Mouse (Mus musculus): ENCODE results near the gene Zan. TPM values are rescaled to one million over a fixed set of nuclear protein-coding genes. Genes with fewer than 3 reads are reported as not detected.
A peak's percentile ranks its signal among the peaks of the same experiment; 100 is the strongest.

Zan gene
- polyA plus RNA-seq, 1 experiment from 2014 or later, result 0.19 TPM

DNA sequence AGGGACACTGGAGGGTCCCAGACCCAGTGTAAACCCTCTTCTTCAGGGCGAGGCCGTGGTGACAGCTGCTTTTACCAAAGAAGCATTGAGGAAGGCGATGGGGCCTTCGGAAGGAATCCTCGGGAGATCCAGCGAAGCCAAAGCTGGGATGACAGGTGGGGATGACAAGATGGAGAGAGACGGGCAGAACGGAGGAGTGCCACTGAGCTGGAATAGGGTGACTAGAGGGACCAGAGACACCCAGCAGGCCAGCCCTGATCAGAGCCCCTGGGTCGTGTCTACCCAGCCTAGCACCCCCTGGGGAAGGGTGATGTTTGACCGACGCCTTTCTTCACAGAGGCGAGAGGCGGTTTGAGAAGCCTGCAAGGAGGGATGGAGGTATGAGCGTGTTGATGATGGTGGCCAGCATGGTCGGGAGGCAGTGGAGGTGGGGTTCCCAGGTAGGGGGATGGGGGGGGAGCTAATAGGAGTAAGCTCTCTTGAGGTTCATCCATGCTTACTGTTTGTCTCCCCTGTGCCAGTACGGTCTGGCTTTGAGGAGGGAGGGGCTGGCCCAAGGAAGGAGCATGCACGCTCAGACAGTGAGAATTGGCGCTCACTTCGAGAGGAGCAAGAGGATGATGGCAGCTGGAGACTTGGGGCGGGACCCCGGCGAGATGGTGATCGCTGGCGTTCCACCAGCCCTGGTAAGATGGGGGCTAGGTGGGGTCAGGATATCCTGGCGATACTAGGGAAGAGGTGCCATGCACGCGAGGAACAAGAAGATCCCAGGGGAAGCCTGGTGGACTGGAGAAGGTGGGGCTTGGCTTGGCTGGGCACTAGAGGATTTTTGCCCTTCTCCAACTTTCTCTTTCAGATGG lies 43.1 kb upstream of the Zan start:
- peaks cover under 1% of the 10 kb centered on the region; the same call in 1 of the 2 replicates for H3K4me1 ChIP-seq (ENCODE audit: control insufficient read depth, insufficient read depth, low read depth, low read length)
- WGBS, result 91% methylated on average over 25 of the region's 27 CpGs
- no peak overlapping the region for H3K4me3 ChIP-seq (ENCODE audit: low read length)
- peaks cover 56% of the 10 kb centered on the region for H3K36me3 ChIP-seq (ENCODE audit: control insufficient read depth, insufficient read depth, low read length)
- no peak overlapping the region for H3K4me2 ChIP-seq (ENCODE audit: low read length)
- no peak for ATAC-seq
- no peaks in the 10 kb centered on the region for H3K27me3 ChIP-seq (replicated peaks; ENCODE audit: control insufficient read depth, insufficient read depth, low read length)
- H3K27ac ChIP-seq (ENCODE audit: low read depth, low read length), result no peak overlapping the region
- no peaks in the 10 kb centered on the region for H3K9me3 ChIP-seq (ENCODE audit: control insufficient read depth, low read length)
- no peak overlapping the region for H3K9ac ChIP-seq (ENCODE audit: low read depth, low read length)

DNA sequence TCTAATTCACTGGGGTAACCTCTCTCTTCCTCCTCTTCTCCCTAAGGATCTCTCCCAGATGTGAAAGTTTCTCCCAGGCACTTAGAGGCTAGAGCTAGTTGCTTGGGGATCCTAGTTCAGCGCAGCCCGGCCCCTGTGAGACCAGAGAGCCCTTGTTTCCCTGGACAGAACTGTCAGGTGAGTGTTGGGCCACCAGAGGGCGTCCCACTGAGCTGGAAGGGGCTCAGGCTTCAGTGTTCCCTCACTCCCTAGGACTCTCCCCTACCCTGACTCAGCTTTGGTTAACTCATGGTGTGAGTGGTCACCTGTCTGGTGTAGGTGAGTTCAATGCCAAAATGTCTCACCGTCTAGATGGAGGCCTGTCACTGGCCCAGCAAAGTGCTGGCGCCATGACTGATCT lies 41.6 kb upstream of the Zan start, which contains the start of gene Gigyf1:
TSS of gene Gigyf1 (plus strand) at position 113 of the 400 bp plus-strand sequence.
- H3K27ac ChIP-seq (ENCODE audit: low read depth, low read length), result no peak within 1 kb of the TSS
- H3K9me3 ChIP-seq (ENCODE audit: control insufficient read depth, low read length), result no peaks in the 10 kb centered on the region
- no peak within 1 kb of the TSS for H3K9ac ChIP-seq (ENCODE audit: low read depth, low read length)
- 79% methylated on average over 5 of the region's 5 CpGs for WGBS
- no peak within 1 kb of the TSS for H3K4me3 ChIP-seq (ENCODE audit: low read length)
- ATAC-seq, result no peak
- no peak within 1 kb of the TSS for H3K4me2 ChIP-seq (ENCODE audit: low read length)
- peaks cover 47% of the 10 kb centered on the region for H3K36me3 ChIP-seq (ENCODE audit: control insufficient read depth, insufficient read depth, low read length)
- no peaks in the 10 kb centered on the region for H3K27me3 ChIP-seq (replicated peaks; ENCODE audit: control insufficient read depth, insufficient read depth, low read length)
- H3K4me1 ChIP-seq (ENCODE audit: control insufficient read depth, insufficient read depth, low read depth, low read length), result peaks cover 14% of the 10 kb centered on the region

DNA sequence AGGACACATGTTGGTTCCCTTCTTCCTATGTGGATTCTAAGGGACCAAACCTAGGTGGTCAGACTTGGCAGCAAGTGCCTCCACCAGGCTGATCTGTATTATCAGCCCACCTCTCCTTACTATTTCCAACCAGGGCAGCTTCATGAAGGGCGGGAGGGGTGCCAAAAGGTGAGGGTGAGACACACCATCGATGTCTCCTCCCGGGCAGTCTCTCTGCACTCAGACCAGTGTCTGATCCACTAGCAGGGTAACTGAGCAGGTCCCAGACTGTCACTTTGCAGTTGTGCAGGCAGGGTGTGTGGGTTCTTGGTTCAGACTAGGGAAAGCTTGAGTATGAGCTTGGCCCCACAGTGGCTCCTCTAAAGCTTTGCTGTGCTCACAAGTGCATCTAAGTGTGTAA lies 37.9 kb upstream of the Zan start:
- no peak overlapping the region for H3K4me2 ChIP-seq (ENCODE audit: low read length)
- peak overlapping the region; percentile 6; the same call in 1 of the 2 replicates for H3K9ac ChIP-seq (ENCODE audit: low read depth, low read length)
- H3K4me1 ChIP-seq (ENCODE audit: control insufficient read depth, insufficient read depth, low read depth, low read length), result peaks cover 35% of the 10 kb centered on the region
- H3K27ac ChIP-seq (ENCODE audit: low read depth, low read length), result no peak overlapping the region
- no peaks in the 10 kb centered on the region for H3K9me3 ChIP-seq (ENCODE audit: control insufficient read depth, low read length)
- no peak overlapping the region for H3K4me3 ChIP-seq (ENCODE audit: low read length)
- WGBS, result 93% methylated on average over 3 of the region's 3 CpGs
- no peak for ATAC-seq
- H3K36me3 ChIP-seq (ENCODE audit: control insufficient read depth, insufficient read depth, low read length), result peaks cover 11% of the 10 kb centered on the region
- H3K27me3 ChIP-seq (replicated peaks; ENCODE audit: control insufficient read depth, insufficient read depth, low read length), result no peaks in the 10 kb centered on the region

DNA sequence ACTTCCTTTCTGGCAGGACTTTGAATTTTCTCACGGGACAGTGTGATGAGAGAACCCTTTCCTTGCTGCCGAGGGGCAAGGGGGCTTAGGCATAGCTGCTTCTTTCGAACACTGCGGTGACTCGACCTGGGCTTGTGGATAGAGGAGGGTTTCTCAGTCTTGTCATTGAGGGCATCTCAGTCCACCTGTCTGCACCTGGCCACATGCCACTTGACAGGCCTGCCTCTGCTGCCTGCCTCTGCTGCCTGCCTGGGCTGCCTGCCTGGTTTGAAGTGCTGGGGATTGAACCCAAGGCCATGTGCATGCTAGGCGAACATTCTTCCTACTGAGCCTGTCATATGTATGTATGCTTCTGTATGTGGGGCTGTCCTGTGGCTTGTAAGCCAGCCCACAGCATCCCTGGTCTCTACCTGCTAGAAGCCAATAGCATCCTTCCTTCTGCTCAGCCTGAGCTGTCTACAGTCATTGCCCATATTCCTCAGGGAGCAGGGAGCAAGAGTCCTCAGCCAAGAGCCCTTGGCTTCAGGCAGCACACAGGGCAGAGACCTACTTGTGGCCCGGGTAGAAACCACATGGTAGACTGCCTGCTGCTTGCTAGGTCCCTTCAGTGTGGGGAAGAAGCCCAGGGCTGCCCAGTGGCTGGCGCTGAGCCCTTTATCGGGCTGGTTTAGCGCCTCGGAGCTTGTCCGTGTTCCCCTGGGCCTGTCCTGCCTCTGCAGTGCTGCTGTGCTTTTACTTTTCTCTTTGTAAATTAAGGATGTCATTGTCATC lies 37.3 kb upstream of the Zan start:
- peak overlapping the region; percentile 6; the same call in 1 of the 2 replicates for H3K9ac ChIP-seq (ENCODE audit: low read depth, low read length)
- peaks cover 38% of the 10 kb centered on the region for H3K4me1 ChIP-seq (ENCODE audit: control insufficient read depth, insufficient read depth, low read depth, low read length)

DNA sequence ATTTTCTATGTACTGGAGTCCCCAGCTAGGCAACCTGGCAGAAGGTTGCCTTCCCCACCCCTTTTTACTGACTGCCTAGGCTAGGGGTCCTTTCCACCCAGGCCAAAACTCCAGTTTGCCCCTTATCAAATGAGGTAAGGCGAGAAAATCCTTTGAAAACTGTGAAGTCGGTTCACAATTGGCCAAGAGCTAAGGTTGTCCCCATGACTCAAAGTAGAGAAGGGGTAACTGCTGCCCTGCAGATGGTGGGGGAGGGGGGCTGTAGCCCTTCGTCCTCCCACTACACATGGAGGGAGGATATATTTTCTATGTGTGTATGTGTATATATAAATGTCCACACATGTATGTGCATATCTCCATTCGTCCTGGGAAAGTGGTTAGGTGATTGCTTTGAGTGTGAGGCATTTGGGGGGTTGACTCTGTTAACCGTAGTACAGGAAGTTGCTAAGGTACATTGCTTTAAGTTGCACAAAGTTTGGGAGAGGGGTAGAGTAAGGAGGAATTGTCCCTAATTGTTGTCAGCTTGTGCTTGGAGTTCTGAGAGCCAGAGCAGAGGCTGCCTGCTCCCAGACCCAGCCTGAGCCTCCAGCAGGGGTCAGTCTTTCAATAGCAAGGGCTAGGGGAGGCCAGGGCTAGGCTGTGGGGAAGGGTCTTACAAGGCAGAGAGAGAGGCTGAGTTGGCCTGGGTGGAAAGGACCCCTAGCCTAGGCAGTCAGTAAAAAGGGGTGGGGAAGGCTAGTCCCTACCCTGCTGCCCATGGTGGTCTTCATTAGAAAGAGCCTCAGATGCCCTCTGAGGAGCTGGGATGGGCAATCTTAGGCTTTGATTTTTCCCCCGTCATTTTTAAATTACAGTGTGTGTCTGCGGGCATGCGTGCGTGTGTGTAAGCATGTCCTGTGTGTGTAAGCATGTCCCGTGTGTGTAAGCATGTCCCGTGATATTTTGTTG lies 36.3 kb upstream of the Zan start:
- Histone ChIP-seq H3K9ac (ENCODE audit: low read depth, low read length) (no peak overlapping the region), H3K4me3 (ENCODE audit: low read length) (no peak overlapping the region), H3K36me3 (ENCODE audit: control insufficient read depth, insufficient read depth, low read length) (0 out of 2 replicates have a peak, but pooled peaks cover 2% of the 10 kb centered on the region), H3K27ac (ENCODE audit: low read depth, low read length) (no peak overlapping the region), H3K9me3 (ENCODE audit: control insufficient read depth, low read length) (no peaks in the 10 kb centered on the region), H3K27me3 (replicated peaks; ENCODE audit: control insufficient read depth, insufficient read depth, low read length) (no peaks in the 10 kb centered on the region), H3K4me1 (ENCODE audit: control insufficient read depth, insufficient read depth, low read depth, low read length) (peaks cover 38% of the 10 kb centered on the region), H3K4me2 (ENCODE audit: low read length) (no peak overlapping the region)
- ATAC-seq, result no peak
- 75% methylated on average over 11 of the region's 11 CpGs for WGBS

More for the DNA sequence above, 37.3 kb upstream of the Zan start:
- Histone ChIP-seq H3K27ac (ENCODE audit: low read depth, low read length) (no peak overlapping the region), H3K36me3 (ENCODE audit: control insufficient read depth, insufficient read depth, low read length) (peaks cover 6% of the 10 kb centered on the region), H3K4me3 (ENCODE audit: low read length) (no peak overlapping the region), H3K4me2 (ENCODE audit: low read length) (no peak overlapping the region), H3K9me3 (ENCODE audit: control insufficient read depth, low read length) (no peaks in the 10 kb centered on the region), H3K27me3 (replicated peaks; ENCODE audit: control insufficient read depth, insufficient read depth, low read length) (no peaks in the 10 kb centered on the region)
- 85% methylated on average over 10 of the region's 12 CpGs for WGBS
- ATAC-seq, result no peak

- Histone ChIP-seq H3K27ac (ENCODE audit: low read depth, low read length) (peak overlapping the region; percentile 93), H3K4me3 (ENCODE audit: low read length) (peak overlapping the region; percentile 87), H3K4me2 (ENCODE audit: low read length) (peak overlapping the region; percentile 94), H3K9me3 (ENCODE audit: control insufficient read depth, low read length) (no peaks in the 10 kb centered on the region), H3K36me3 (ENCODE audit: control insufficient read depth, insufficient read depth, low read length) (no peaks in the 10 kb centered on the region), H3K4me1 (ENCODE audit: control insufficient read depth, insufficient read depth, low read depth, low read length) (peaks cover 38% of the 10 kb centered on the region), H3K9ac (ENCODE audit: low read depth, low read length) (peak overlapping the region; percentile 96), H3K27me3 (replicated peaks; ENCODE audit: control insufficient read depth, insufficient read depth, low read length) (no peaks in the 10 kb centered on the region)
- 57% methylated on average over 3 of the region's 3 CpGs for WGBS
- no peak for ATAC-seq
These were observed 34.8 kb upstream of the Zan start for GRCm38 (mm10) chr5:137511706-137512105.

- Histone ChIP-seq H3K36me3 (ENCODE audit: control insufficient read depth, insufficient read depth, low read length) (no peaks in the 10 kb centered on the region), H3K9me3 (ENCODE audit: control insufficient read depth, low read length) (no peaks in the 10 kb centered on the region), H3K4me1 (ENCODE audit: control insufficient read depth, insufficient read depth, low read depth, low read length) (peaks cover 38% of the 10 kb centered on the region), H3K4me2 (ENCODE audit: low read length) (peak overlapping the region; percentile 94), H3K27ac (ENCODE audit: low read depth, low read length) (peak overlapping the region; percentile 93), H3K9ac (ENCODE audit: low read depth, low read length) (peak overlapping the region; percentile 96), H3K4me3 (ENCODE audit: low read length) (peak overlapping the region; percentile 87), H3K27me3 (replicated peaks; ENCODE audit: control insufficient read depth, insufficient read depth, low read length) (no peaks in the 10 kb centered on the region)
- WGBS, result 1% methylated on average over 28 of the region's 83 CpGs
- ATAC-seq, result peak; percentile 28; the same call in 1 of the 2 replicates
These were observed 33.9 kb upstream of the Zan start for GRCm38 (mm10) chr5:137510573-137511390.

GRCm38 (mm10) chr5:137510014-137510501 lies 33.2 kb upstream of the Zan start:
- Histone ChIP-seq H3K36me3 (ENCODE audit: control insufficient read depth, insufficient read depth, low read length) (no peaks in the 10 kb centered on the region), H3K9ac (ENCODE audit: low read depth, low read length) (peak overlapping the region; percentile 96), H3K9me3 (ENCODE audit: control insufficient read depth, low read length) (no peaks in the 10 kb centered on the region), H3K4me2 (ENCODE audit: low read length) (peak overlapping the region; percentile 58), H3K4me1 (ENCODE audit: control insufficient read depth, insufficient read depth, low read depth, low read length) (peaks cover 38% of the 10 kb centered on the region), H3K27ac (ENCODE audit: low read depth, low read length) (peak overlapping the region; percentile 93), H3K4me3 (ENCODE audit: low read length) (peak overlapping the region; percentile 87), H3K27me3 (replicated peaks; ENCODE audit: control insufficient read depth, insufficient read depth, low read length) (no peaks in the 10 kb centered on the region)
- WGBS, result 1% methylated on average over 36 of the region's 52 CpGs
- peak; percentile 76 for ATAC-seq
